Mouse (Mus musculus) cerebellum, adult 11 months (tissue): Measurements from ENCODE around the gene Lce1k.
"Not testable (repeated sequence)": the region's sequence is repeated elsewhere in the genome, so short reads cannot be mapped to it uniquely, and the experiment has no call there.

Experiments
- DNase-seq: peaks from one replicate; pipeline ENCODE4 v3.0.0; 2022

The Lce1k gene

GRCm38 (mm10) chr3:92807791-92808190 lies at the start of gene Lce1k:
Lce1k (minus strand) TSS chr3:92807891.
- DNase-seq, result no peak

DNA sequence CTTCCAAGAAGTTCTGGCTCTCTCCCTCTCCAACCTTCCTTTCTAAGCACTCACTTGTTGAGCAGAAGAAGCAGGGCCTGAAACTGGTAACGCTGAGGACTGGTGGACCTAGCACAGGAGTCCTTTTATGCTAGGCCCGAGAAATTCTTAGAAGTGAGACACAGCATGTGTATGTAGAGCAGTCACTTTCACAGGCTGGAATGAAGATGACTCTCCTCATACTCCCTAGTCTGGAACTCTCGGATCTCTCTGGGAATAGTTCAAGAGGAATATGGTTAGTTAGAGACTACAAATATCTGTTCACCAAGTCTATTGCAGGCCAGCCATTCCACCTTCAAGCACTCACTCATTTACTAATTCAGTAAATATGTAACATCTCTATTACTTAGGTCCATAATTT lies 43.5 kb upstream of the Lce1k start, which contains the start of gene Lce1l:
Gene Lce1l (minus strand): TSS at position 101 of the 400 bp plus-strand sequence.
- DNase-seq, result no peak

DNA sequence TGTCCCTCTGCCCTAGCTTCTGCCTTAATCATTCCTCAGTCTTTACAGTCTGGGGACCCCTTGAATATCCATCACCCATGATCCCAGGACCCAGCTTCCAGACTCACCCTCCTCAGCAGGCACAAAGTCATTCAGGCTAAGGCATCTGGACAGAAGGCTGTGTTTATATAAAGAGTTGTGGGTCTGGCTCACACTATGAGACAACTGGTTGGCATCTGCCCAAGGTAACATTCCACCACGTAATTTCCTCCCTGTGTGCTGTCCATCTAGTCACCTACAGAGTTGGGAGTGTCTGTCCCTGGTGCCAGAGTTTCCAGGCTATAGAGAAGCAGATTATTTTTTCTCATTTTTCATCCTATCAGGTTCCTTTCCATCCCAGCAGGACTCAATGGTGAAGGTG lies 19.4 kb upstream of the Lce1k start, which contains the start of gene Kprp:
Gene Kprp (minus strand): TSS at position 140 of the 400 bp plus-strand sequence.
- no peak for DNase-seq

DNA sequence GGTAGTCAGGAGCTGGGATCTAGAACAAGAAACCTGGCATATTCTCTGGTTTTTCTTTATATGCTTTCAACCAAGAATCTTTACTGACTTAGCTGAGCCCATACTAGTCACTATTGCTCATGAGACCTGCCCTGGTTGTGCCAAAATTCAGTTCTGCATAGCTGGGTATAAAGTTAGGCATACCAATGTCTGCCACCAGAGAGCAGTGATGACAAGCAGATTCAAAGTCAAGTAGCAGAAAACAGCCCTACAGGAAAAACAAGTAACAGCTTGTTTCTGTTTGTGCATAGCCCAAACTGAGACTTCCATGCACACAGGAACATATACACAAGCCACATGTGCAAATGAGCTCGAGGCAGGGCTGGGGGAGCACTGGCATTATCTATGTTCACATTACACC lies 18.1 kb upstream of the Lce1k start:
- no peak for DNase-seq

DNA sequence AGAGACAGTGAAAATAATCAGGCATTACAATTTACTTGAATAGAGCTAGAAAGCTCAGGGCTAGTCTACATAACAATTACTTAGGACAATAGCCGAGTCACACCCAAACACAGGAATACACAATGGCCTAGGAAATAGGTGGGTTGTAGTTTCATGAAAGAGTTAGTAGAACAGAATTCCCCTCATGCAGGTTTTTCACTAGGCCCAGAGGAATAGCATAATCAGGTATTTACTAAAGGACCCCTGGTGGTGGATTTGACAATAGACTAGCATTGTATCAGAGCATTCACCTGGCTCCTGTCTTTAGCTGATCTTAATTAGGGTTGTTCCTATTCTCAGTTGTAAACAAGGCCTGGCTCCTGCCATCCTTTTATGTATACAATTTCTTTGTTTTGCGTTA lies 8.3 kb upstream of the Lce1k start:
- not testable (repeated sequence) for DNase-seq

DNA sequence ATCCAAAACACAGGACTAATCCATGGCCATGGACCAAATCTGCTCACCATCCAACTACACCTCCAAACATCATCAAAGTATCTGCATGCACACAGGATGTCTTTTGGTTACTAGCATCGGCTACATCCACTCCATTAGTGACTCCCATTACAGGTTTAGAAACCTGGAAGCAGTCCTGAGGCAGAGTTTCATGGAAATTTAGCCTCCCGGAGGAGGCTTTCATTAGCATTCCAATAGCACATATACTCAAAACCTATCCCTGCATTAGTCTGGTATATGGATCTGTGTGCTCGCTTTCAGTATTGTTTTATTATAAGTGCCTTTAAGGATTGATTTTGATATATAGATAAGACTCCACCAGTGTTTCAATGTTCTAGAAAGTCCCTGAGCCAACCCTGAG lies 7.9 kb upstream of the Lce1k start:
- no peak for DNase-seq

- DNase-seq, result no peak
Measured at GRCm38 (mm10) chr3:92790414-92790813, 17.3 kb downstream of the Lce1k start, which contains the start of gene Lce1j. Lce1j (minus strand) TSS chr3:92790514.

DNA sequence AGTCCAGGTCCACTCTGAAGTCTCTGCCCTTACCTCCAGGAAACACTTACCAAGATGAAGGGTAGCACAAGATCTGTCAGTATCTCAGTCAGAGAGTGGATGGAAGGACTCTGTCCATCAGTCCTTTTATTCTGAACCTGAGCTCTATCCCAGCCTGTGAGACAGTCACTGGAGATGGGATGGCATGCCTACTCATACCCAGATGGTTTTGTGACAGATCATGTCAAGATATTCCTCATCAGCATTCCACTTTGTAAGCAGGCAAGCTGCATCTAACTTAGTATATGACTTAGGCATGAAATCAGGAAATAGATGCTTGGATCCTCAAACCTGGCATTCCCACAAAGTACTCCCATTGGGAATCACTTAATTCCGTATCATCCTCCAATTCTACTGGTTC lies 28.9 kb downstream of the Lce1k start, which contains the start of gene Lce1i:
Gene Lce1i (minus strand): TSS at position 101 of the 400 bp plus-strand sequence.
- DNase-seq, result no peak

DNA sequence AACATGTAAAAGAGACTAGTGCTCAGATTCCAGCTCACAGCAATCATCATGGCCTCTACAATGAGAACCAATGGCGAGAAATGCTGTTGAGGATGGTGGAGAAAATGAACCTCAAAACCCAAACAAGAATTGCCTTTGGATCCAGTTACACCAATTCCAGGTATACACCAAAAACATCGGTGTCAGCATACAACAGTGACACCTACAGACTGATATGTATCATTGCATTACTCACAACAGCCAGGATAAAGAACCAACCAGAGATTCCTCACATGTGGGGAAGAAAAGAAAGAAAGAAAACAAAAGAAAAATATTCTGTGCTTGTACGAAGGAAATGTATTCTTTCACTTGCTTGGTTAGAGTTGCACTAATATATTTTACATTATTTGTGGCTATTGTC lies 36.1 kb downstream of the Lce1k start:
- no peak for DNase-seq

GRCm38 (mm10) chr3:92764965-92765364 lies 42.7 kb downstream of the Lce1k start, which contains the start of gene Lce1h:
Lce1h (minus strand) TSS chr3:92765065.
- DNase-seq, result no peak
